Mouse (Mus musculus) heart, adult 2 months (tissue): ENCODE data around the gene Prss30.

Experiments
- CTCF ChIP-seq: fragments of 200-600 bp; IDR thresholded peaks from 2 replicates; pipeline ENCODE4 v1.8.1; 2022; ENCODE audit warnings: antibody characterized with exemption, mild to moderate bottlenecking, moderate library complexity
- POLR2A ChIP-seq: fragments of 200-500 bp; IDR thresholded peaks from 2 replicates; pipeline ENCODE4 v1.6.1; 2011; ENCODE audit warnings: mild to moderate bottlenecking, low read depth, low read length, control low read depth; ENCODE audit not compliant: insufficient read depth

- TF ChIP-seq CTCF (no peak), POLR2A (no peak)
Observed at GRCm38 (mm10) chr17:24020696-24021095, 40.3 kb upstream of the Prss30 start.
